Comparison of ENCODE assay signal across 9 mouse cellular contexts in genomic region chr15:43991229-43991628, GRCm38 (mm10).
DNase-seq lines count a peak whose midpoint lies in the region; ATAC-seq and TF ChIP-seq lines count a peak whose summit lies in the region.
"Had no signal": no experiment of that assay in that cellular context is flagged by ENCODE, and none has a peak within 500 bp of the region (broad histone marks: within the 10 kb centered on the region; RNA-seq: fewer than 3 reads in every experiment).

No protein-coding gene starts in this region.

- in situ Hi-C loops in ES-E14 (cut with MboI; ENCODE audit: low sequenced_read_pairs in 2 of 2, unreplicated experiment in 2 of 2), result loop anchor here in 1 of 2 experiments (25.0 kb wide), 1 partner anchor 421 kb away; no protein-coding TSS in a partner anchor

- WGBS in hindbrain, embryonic 14.5 days, result 25% methylated on average over 1 of the region's 1 CpGs
- 44% methylated on average over 1 of the region's 1 CpGs for WGBS in hindbrain, embryonic 10.5 days

- no peaks in the 10 kb centered on the region for H3K36me3 ChIP-seq in hindbrain, embryonic 14.5 days (replicated peaks; ENCODE audit: control insufficient read depth, insufficient read depth)
- no peaks in the 10 kb centered on the region for H3K36me3 ChIP-seq in hindbrain, embryonic 10.5 days
- no peaks in the 10 kb centered on the region for H3K36me3 ChIP-seq in ES-E14 (ENCODE audit: control insufficient read depth, insufficient read depth, low read length, poor library complexity, severe bottlenecking)
- H3K36me3 ChIP-seq: neural tube, embryonic 12.5 days had no signal

- H3K4me1 ChIP-seq in hindbrain, embryonic 14.5 days (replicated peaks; ENCODE audit: control insufficient read depth, insufficient read depth, low read length), result no peaks in the 10 kb centered on the region
- H3K4me1 ChIP-seq in hindbrain, embryonic 10.5 days (replicated peaks), result no peaks in the 10 kb centered on the region
- no peaks in the 10 kb centered on the region for H3K4me1 ChIP-seq in ES-E14 (ENCODE audit: control insufficient read depth in 2 of 2, insufficient read depth in 2 of 2, low read length in 2 of 2, poor library complexity in 1 of 2)
- H3K4me1 ChIP-seq: neural tube, embryonic 12.5 days had no signal

- H3K9ac ChIP-seq in hindbrain, embryonic 14.5 days, result no peak overlapping the region
- H3K9ac ChIP-seq in ES-E14 (ENCODE audit: insufficient read depth, low read depth, low read length, poor library complexity, severe bottlenecking), result no peak overlapping the region
- H3K9ac ChIP-seq: neural tube, embryonic 12.5 days had no signal

- peak; percentile 81 for DNase-seq in hindbrain, embryonic 14.5 days (ENCODE audit: low spot score)
- no peak for DNase-seq in hindbrain, embryonic 10.5 days (ENCODE audit: low spot score)
- DNase-seq in 3T3-L1 (ENCODE audit: low read depth, low spot score) (peak; percentile 76), ES-E14 (ENCODE audit: low read depth, low spot score) (no peak)
- peak; percentile 45 for DNase-seq in forelimb bud, embryonic 11.5 days (ENCODE audit: low read depth, low spot score)
- DNase-seq in spleen, postnatal 14 days (ENCODE audit: low spot score in 2 of 2), result no peak
- no peak for DNase-seq in gastrocnemius, adult 18-20 months (ENCODE audit: low spot score)
- no peak for DNase-seq in ovary, postnatal 10 days (ENCODE audit: low spot score)

- no peaks in the 10 kb centered on the region for H3K27me3 ChIP-seq in hindbrain, embryonic 14.5 days (ENCODE audit: control insufficient read depth, insufficient read depth, low read length)
- H3K27me3 ChIP-seq in hindbrain, embryonic 10.5 days (ENCODE audit: insufficient read depth, poor library complexity, severe bottlenecking), result no peaks in the 10 kb centered on the region
- H3K27me3 ChIP-seq: neural tube, embryonic 12.5 days had no signal

- no peak overlapping the region for H3K4me2 ChIP-seq in hindbrain, embryonic 14.5 days (replicated peaks)
- H3K4me2 ChIP-seq: neural tube, embryonic 12.5 days had no signal

- no peak overlapping the region for H3K27ac ChIP-seq in hindbrain, embryonic 14.5 days
- H3K27ac ChIP-seq in hindbrain, embryonic 10.5 days, result no peak overlapping the region
- no peak overlapping the region for H3K27ac ChIP-seq in ES-E14 (ENCODE audit: insufficient read depth, low read depth, low read length, poor library complexity, severe bottlenecking)
- H3K27ac ChIP-seq: neural tube, embryonic 12.5 days had no signal

- no peaks in the 10 kb centered on the region for H3K9me3 ChIP-seq in hindbrain, embryonic 14.5 days (ENCODE audit: control insufficient read depth, low read length)
- H3K9me3 ChIP-seq in hindbrain, embryonic 10.5 days, result no peaks in the 10 kb centered on the region
- no peaks in the 10 kb centered on the region for H3K9me3 ChIP-seq in ES-E14 (ENCODE audit: control insufficient read depth, insufficient read depth, low read depth, low read length)
- H3K9me3 ChIP-seq: neural tube, embryonic 12.5 days had no signal

- no peak for ATAC-seq in hindbrain, embryonic 14.5 days (ENCODE audit: low FRiP score)

- H3K4me3 ChIP-seq in hindbrain, embryonic 14.5 days (replicated peaks; ENCODE audit: low read length), result no peak overlapping the region
- no peak overlapping the region for H3K4me3 ChIP-seq in hindbrain, embryonic 10.5 days
- H3K4me3 ChIP-seq in ES-E14 (ENCODE audit: insufficient read depth in 1 of 2, low read depth in 1 of 2, low read length in 2 of 2, poor library complexity in 1 of 2, severe bottlenecking in 1 of 2), result no peak overlapping the region
- H3K4me3 ChIP-seq: neural tube, embryonic 12.5 days had no signal

TF ChIP-seq in ES-E14, 5 proteins besides CTCF, POLR2A, EP300 and RAD21:
- TF ChIP-seq HCFC1 (IDR thresholded peaks at IDR 0.05; ENCODE audit: borderline replicate concordance, insufficient read depth, low read length) (no peak), CHD2 (IDR thresholded peaks at IDR 0.05; ENCODE audit: low read depth, low read length) (no peak), MAFK (IDR thresholded peaks at IDR 0.05; ENCODE audit: insufficient read depth, low read depth, low read length) (no peak), ZC3H11A (IDR thresholded peaks at IDR 0.05; ENCODE audit: borderline replicate concordance, low read depth, low read length) (peak; percentile 47; the same call in 1 of the 2 replicates), ZNF384 (IDR thresholded peaks at IDR 0.05; ENCODE audit: low read depth, low read length) (no peak)

Comparison
In these comparisons a context has a peak if more than half of its experiments do, and no peak if none do; other contexts are left out.
1. DNase-seq: peak in hindbrain, embryonic 14.5 days (single experiment), 3T3-L1 (single experiment) and forelimb bud, embryonic 11.5 days (single experiment); none in hindbrain, embryonic 10.5 days (single experiment), ES-E14 (single experiment), spleen, postnatal 14 days (0 of 2), gastrocnemius, adult 18-20 months (single experiment) and ovary, postnatal 10 days (single experiment).